Comparison of ENCODE assay signal across 11 mouse cellular contexts in the genomic region with DNA sequence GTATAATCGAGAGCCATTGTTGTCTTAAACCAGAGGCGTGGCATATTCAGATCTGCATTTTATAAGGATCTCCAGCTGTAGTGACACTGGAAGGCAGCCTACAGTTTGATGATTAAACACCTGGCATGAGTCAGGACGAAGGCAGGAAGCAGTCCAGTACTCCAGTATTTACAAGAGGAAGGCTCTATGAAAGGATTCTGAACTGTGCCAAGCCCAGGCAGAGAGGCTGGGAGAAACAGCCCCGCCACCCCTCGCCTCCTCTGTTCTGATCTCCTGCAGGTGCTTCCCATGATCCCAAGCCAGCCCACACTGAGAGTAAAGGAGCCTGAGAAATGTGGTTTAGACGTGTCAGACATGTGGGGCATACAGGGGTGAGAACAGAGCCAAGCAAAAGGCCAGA. TPM values are rescaled to one million over a fixed set of nuclear protein-coding genes. Genes with fewer than 3 reads are reported as not detected.
DNase-seq lines count a peak whose midpoint lies in the region; ATAC-seq and TF ChIP-seq lines count a peak whose summit lies in the region.
"Had no signal": no experiment of that assay in that cellular context is flagged by ENCODE, and none has a peak within 500 bp of the region (broad histone marks: within the 10 kb centered on the region; RNA-seq: fewer than 3 reads in every experiment).

No protein-coding gene starts in this region.

- intact Hi-C loops in heart, postnatal 10 days (cut with DNase I) = loop anchor here (2.0 kb wide), 1 partner anchor 14 kb away; no protein-coding TSS in a partner anchor

- H3K27ac ChIP-seq in limb, embryonic 14.5 days (replicated peaks; ENCODE audit: low read depth, low read length) = 0 out of 2 replicates have a peak overlapping the region, but pooled peaks have one; percentile 28
- H3K27ac ChIP-seq in cerebellum, adult 2 months (ENCODE audit: insufficient read depth, low read length) = no peak overlapping the region
- H3K27ac ChIP-seq in hindbrain, embryonic 16.5 days (ENCODE audit: low read depth, low read length) = no peak overlapping the region
- H3K27ac ChIP-seq: hindbrain, postnatal 0 days had no signal

- WGBS in limb, embryonic 14.5 days = 18% methylated on average over 6 of the region's 6 CpGs
- WGBS in cerebellum, adult 2 months = 67% methylated on average over 6 of the region's 6 CpGs
- 38% methylated on average over 6 of the region's 6 CpGs for WGBS in hindbrain, embryonic 16.5 days

- no peak overlapping the region for H3K4me2 ChIP-seq in limb, embryonic 14.5 days (replicated peaks; ENCODE audit: low read depth, low read length, severe bottlenecking)
- H3K4me2 ChIP-seq in hindbrain, embryonic 16.5 days (ENCODE audit: low read length) = no peak overlapping the region

- peak; percentile 41 for DNase-seq in urinary bladder, postnatal 14 days (ENCODE audit: low spot score)
- no peak for DNase-seq in urinary bladder, adult 18-20 months (ENCODE audit: low spot score in 2 of 2)
- DNase-seq in heart, postnatal 10 days = peak; percentile 49 to 60
- DNase-seq in limb, embryonic 14.5 days (ENCODE audit: low spot score) = peak; percentile 62
- DNase-seq in cerebellum, adult 2 months = no peak
- no peak for DNase-seq in embryo, embryonic 10 days (ENCODE audit: low spot score)
- DNase-seq in ovary, postnatal 36 days (ENCODE audit: low spot score) = no peak
- DNase-seq: right cerebral cortex, postnatal 25 days had no signal

- H3K4me3 ChIP-seq in limb, embryonic 14.5 days (replicated peaks; ENCODE audit: low read length) = no peak overlapping the region
- no peak overlapping the region for H3K4me3 ChIP-seq in cerebellum, adult 2 months (replicated peaks; ENCODE audit: insufficient read depth, low read depth, low read length)
- H3K4me3 ChIP-seq in hindbrain, embryonic 16.5 days (ENCODE audit: low read length) = no peak overlapping the region
- H3K4me3 ChIP-seq: megakaryocyte, embryonic 14.5 days had no signal

- no peak for TF ChIP-seq CTCF in cerebellum, adult 2 months (IDR thresholded peaks at IDR 0.05; ENCODE audit: borderline replicate concordance, insufficient read depth, low read depth, low read length)

- no peaks in the 10 kb centered on the region for H3K36me3 ChIP-seq in limb, embryonic 14.5 days (ENCODE audit: control insufficient read depth, insufficient read depth, low read length)
- no peaks in the 10 kb centered on the region for H3K36me3 ChIP-seq in hindbrain, embryonic 16.5 days (ENCODE audit: control insufficient read depth, insufficient read depth, low read length)

- ATAC-seq in limb, embryonic 14.5 days (ENCODE audit: low FRiP score, low read depth) = 0 out of 2 replicates have a peak, but pooled peaks have one; percentile 18
- ATAC-seq in hindbrain, embryonic 16.5 days = no peak
- ATAC-seq: hindbrain, postnatal 0 days had no signal

- no peak for TF ChIP-seq POLR2A in limb, embryonic 14.5 days (IDR thresholded peaks at IDR 0.05; ENCODE audit: borderline replicate concordance, extremely low read depth, insufficient read depth, insufficient read length)
- no peak for TF ChIP-seq POLR2A in cerebellum, adult 2 months (IDR thresholded peaks at IDR 0.05; ENCODE audit: borderline replicate concordance, insufficient read depth, low read length)

- peaks cover 25% of the 10 kb centered on the region for H3K4me1 ChIP-seq in limb, embryonic 14.5 days (ENCODE audit: control insufficient read depth, insufficient read depth, low read length)
- H3K4me1 ChIP-seq in cerebellum, adult 2 months (ENCODE audit: control insufficient read depth, insufficient read depth, low read length) = no peaks in the 10 kb centered on the region; the same call in 1 of the 2 replicates
- peaks cover 5% of the 10 kb centered on the region; the same call in 1 of the 2 replicates for H3K4me1 ChIP-seq in hindbrain, embryonic 16.5 days (ENCODE audit: control insufficient read depth, insufficient read depth, low read depth, low read length)

- H3K27me3 ChIP-seq in limb, embryonic 14.5 days (ENCODE audit: control insufficient read depth, insufficient read depth, low read length) = no peaks in the 10 kb centered on the region
- H3K27me3 ChIP-seq in cerebellum, adult 2 months (ENCODE audit: control insufficient read depth, insufficient read depth, low read length) = no peaks in the 10 kb centered on the region
- no peaks in the 10 kb centered on the region for H3K27me3 ChIP-seq in hindbrain, embryonic 16.5 days (replicated peaks; ENCODE audit: control insufficient read depth, insufficient read depth, low read length)
- H3K27me3 ChIP-seq: megakaryocyte, embryonic 14.5 days had no signal

- H3K9me3 ChIP-seq in limb, embryonic 14.5 days (ENCODE audit: control insufficient read depth, low read length) = no peaks in the 10 kb centered on the region
- no peaks in the 10 kb centered on the region for H3K9me3 ChIP-seq in hindbrain, embryonic 16.5 days (ENCODE audit: control insufficient read depth, low read length)

- H3K9ac ChIP-seq in limb, embryonic 14.5 days (ENCODE audit: low read depth, low read length, severe bottlenecking) = no peak overlapping the region
- no peak overlapping the region for H3K9ac ChIP-seq in hindbrain, embryonic 16.5 days (ENCODE audit: low read depth, low read length)

RNA-seq across cellular contexts. Expression of a gene that starts 3.4 kb away (rescaled TPM):
- 10 to 100 TPM; 21.9 to 23.1 TPM for total RNA-seq in heart, postnatal 10 days (2021)
- 13.3 and 15.4 TPM in 2 replicates for polyA plus RNA-seq in limb, embryonic 14.5 days (2012; rRNA removed)
- polyA plus RNA-seq in limb, embryonic 14.5 days (2014; fragmentation: Nextera tagmentation; extraction: Ambion mirVana) = 16.9 and 20.9 TPM in 2 replicates
- 13.8 and 14.3 TPM in 2 replicates for polyA plus RNA-seq in cerebellum, adult 2 months (2012; rRNA removed)
- 11.0 and 12.6 TPM in 2 replicates for polyA plus RNA-seq in hindbrain, embryonic 16.5 days (2015; fragmentation: Nextera tagmentation; extraction: Ambion mirVana)

RNA-seq across cellular contexts. Expression of a gene that starts 49.5 kb away (rescaled TPM):
- not detected for total RNA-seq in heart, postnatal 10 days (2021)
- not detected in 2 replicates for polyA plus RNA-seq in limb, embryonic 14.5 days (2012; rRNA removed)
- polyA plus RNA-seq in limb, embryonic 14.5 days (2014; fragmentation: Nextera tagmentation; extraction: Ambion mirVana) = not detected in 2 replicates
- polyA plus RNA-seq in cerebellum, adult 2 months (2012; rRNA removed) = not detected in 2 replicates
- not detected in 2 replicates for polyA plus RNA-seq in hindbrain, embryonic 16.5 days (2015; fragmentation: Nextera tagmentation; extraction: Ambion mirVana)
- total RNA-seq: hindbrain, postnatal 0 days had no signal
- polyA plus RNA-seq: hindbrain, postnatal 0 days had no signal

Comparison
In these comparisons a context has a peak if more than half of its experiments do, and no peak if none do; other contexts are left out.
1. DNase-seq: peak in urinary bladder, postnatal 14 days (single experiment), heart, postnatal 10 days (2 of 2) and limb, embryonic 14.5 days (single experiment); none in urinary bladder, adult 18-20 months (0 of 2), cerebellum, adult 2 months (0 of 2), embryo, embryonic 10 days (single experiment) and ovary, postnatal 36 days (single experiment).